Mouse (Mus musculus) embryonic facial prominence, embryonic 14.5 days (tissue): ENCODE results near the gene Gm8108. TPM values are rescaled to one million over a fixed set of nuclear protein-coding genes. Genes with fewer than 3 reads are reported as not detected.
"Not testable (repeated sequence)": the region's sequence is repeated elsewhere in the genome, so short reads cannot be mapped to it uniquely, and the experiment has no call there.

ENCODE experiments used
- ATAC-seq: fragments of 200-750 bp; cut with Nextera tagmentation; 2 replicates; pipeline ENCODE4 v1.8.0; 2017; ENCODE audit warnings: low read depth, moderate number of reproducible peaks, moderate TSS enrichment
- DNase-seq: peaks from one replicate; pipeline ENCODE4 v3.0.0-alpha.2; 2015; ENCODE audit warnings: low spot score
- H3K27ac ChIP-seq: fragments of 300-500 bp; sonication (generic); replicated peaks from 2 replicates; pipeline ENCODE4 v1.5.1; 2014; ENCODE audit warnings: low read depth, mild to moderate bottlenecking, low read length, moderate library complexity
- H3K27me3 ChIP-seq: fragments of 300-500 bp; sonication (generic); replicated peaks from 2 replicates; pipeline ENCODE4 v1.6.1; 2014; ENCODE audit warnings: low read length; ENCODE audit not compliant: control insufficient read depth, insufficient read depth
- H3K36me3 ChIP-seq: fragments of 300-500 bp; sonication (generic); 2 replicates; pipeline ENCODE4 v1.6.1; 2014; ENCODE audit warnings: low read length, mixed read lengths; ENCODE audit not compliant: control insufficient read depth, insufficient read depth
- H3K4me1 ChIP-seq: fragments of 300-500 bp; sonication (generic); 2 replicates; pipeline ENCODE4 v1.6.1; 2014; ENCODE audit warnings: antibody characterized with exemption, low read length; ENCODE audit not compliant: control insufficient read depth, insufficient read depth
- H3K4me2 ChIP-seq: fragments of 300-500 bp; sonication (generic); 2 replicates; pipeline ENCODE4 v1.6.1; 2014; ENCODE audit warnings: low read depth, mild to moderate bottlenecking, low read length, moderate library complexity, mixed read lengths
- H3K4me3 ChIP-seq: fragments of 300-500 bp; sonication (generic); 2 replicates; pipeline ENCODE4 v1.5.1; 2014; ENCODE audit warnings: low read depth, mild to moderate bottlenecking, low read length
- H3K9ac ChIP-seq: fragments of 300-500 bp; sonication (generic); 2 replicates; pipeline ENCODE4 v1.6.1; 2014; ENCODE audit warnings: low read depth, mild to moderate bottlenecking, low read length, moderate library complexity, mixed read lengths
- H3K9me3 ChIP-seq: fragments of 300-500 bp; sonication (generic); 2 replicates; pipeline ENCODE4 v1.6.1; 2016; ENCODE audit warnings: low read length; ENCODE audit not compliant: control insufficient read depth
- WGBS: fragments of 180-500 bp; shearing (Covaris S2); extraction: QIAGEN DNeasy Blood & Tissue Kit; methylation state at CpG from one replicate; pipeline ENCODE4 v1.1.7; 2014; 5-methylcytosine and 5-hydroxymethylcytosine counted together
- polyA plus RNA-seq: library from polyadenylated mRNA; unstranded; fragments of >200 nt; fragmentation: Nextera tagmentation; extraction: Ambion mirVana; gene quantifications from 2 replicates; pipeline ENCODE4 v1.2.1, GENCODE M21; 2014

The Gm8108 gene
- 0.45 and 0.90 TPM in 2 replicates for polyA plus RNA-seq

GRCm38 (mm10) chr14:4110426-4110825 is at the start of gene Gm8108:
Gm8108 (plus strand) TSS chr14:4110526.
- H3K4me3 ChIP-seq: peak within 1 kb of the TSS; percentile 37

GRCm38 (mm10) chr14:4083820-4084219 is 26.5 kb upstream of the Gm8108 start, which contains the start of gene Gm3115:
Gm3115 (plus strand) TSS chr14:4084120.
- not testable (repeated sequence) for H3K36me3 ChIP-seq, H3K27me3 ChIP-seq, H3K9me3 ChIP-seq, H3K4me1 ChIP-seq, DNase-seq, H3K4me3 ChIP-seq, H3K27ac ChIP-seq, H3K9ac ChIP-seq, ATAC-seq, H3K4me2 ChIP-seq
- WGBS: 59% methylated on average over 3 of the region's 3 CpGs

More at GRCm38 (mm10) chr14:4110426-4110825, at the start of gene Gm8108:
- DNase-seq: peak; percentile 18
- H3K4me1 ChIP-seq, ATAC-seq, H3K36me3 ChIP-seq, H3K27ac ChIP-seq, H3K9me3 ChIP-seq, H3K27me3 ChIP-seq: not testable (repeated sequence)
- 7% methylated on average over 14 of the region's 37 CpGs for WGBS
- peak within 1 kb of the TSS; percentile 42; the same call in 1 of the 2 replicates for H3K9ac ChIP-seq
- peak within 1 kb of the TSS; percentile 54 for H3K4me2 ChIP-seq

GRCm38 (mm10) chr14:4141646-4142045 is 31.3 kb downstream of the Gm8108 start:
- H3K9me3 ChIP-seq, ATAC-seq, DNase-seq, H3K4me1 ChIP-seq, H3K9ac ChIP-seq, H3K27me3 ChIP-seq, H3K36me3 ChIP-seq, H3K27ac ChIP-seq, H3K4me3 ChIP-seq, H3K4me2 ChIP-seq: not testable (repeated sequence)
- WGBS: 84% methylated on average over 4 of the region's 4 CpGs

- ATAC-seq, H3K4me3 ChIP-seq, H3K36me3 ChIP-seq, H3K4me2 ChIP-seq, H3K4me1 ChIP-seq, H3K9ac ChIP-seq, H3K27ac ChIP-seq, H3K27me3 ChIP-seq, H3K9me3 ChIP-seq, DNase-seq: not testable (repeated sequence)
- WGBS: no CpG with 5 or more reads among the region's 2 CpGs
Measured at GRCm38 (mm10) chr14:4164730-4165129, 54.4 kb downstream of the Gm8108 start, which contains the start of gene Gm3127. Gm3127 (plus strand) TSS chr14:4165030.

- Histone ChIP-seq H3K4me2 (peak overlapping the region; percentile 54), H3K4me3 (peak overlapping the region; percentile 27), H3K9ac (0 out of 2 replicates have a peak overlapping the region, but pooled peaks have one; percentile 34)
- not testable (repeated sequence) for H3K36me3 ChIP-seq, H3K9me3 ChIP-seq, H3K27me3 ChIP-seq, H3K4me1 ChIP-seq, DNase-seq, ATAC-seq, H3K27ac ChIP-seq
- WGBS: 20% methylated on average over 7 of the region's 14 CpGs
Measured at GRCm38 (mm10) chr14:4182030-4182429, 71.7 kb downstream of the Gm8108 start.

Other genes with a start within 250 kb of the Gm8108 start
- not detected in 2 replicates for gene Gm2916, start 226.4 kb upstream of the Gm8108 start, polyA plus RNA-seq
- gene Gm3029, start 178.8 kb upstream of the Gm8108 start, polyA plus RNA-seq: not detected in 2 replicates
- gene Gm3095, start 147.0 kb upstream of the Gm8108 start, polyA plus RNA-seq: not detected in 2 replicates
- gene Gm3099, start 112.1 kb upstream of the Gm8108 start, polyA plus RNA-seq: not detected in 2 replicates
- 0.18 and 0.29 TPM in 2 replicates for gene Gm5796, start 86.6 kb upstream of the Gm8108 start, polyA plus RNA-seq
- not detected in 2 replicates for gene Gm3115, start 26.4 kb upstream of the Gm8108 start, polyA plus RNA-seq
- gene Gm3127, start 54.5 kb downstream of the Gm8108 start, polyA plus RNA-seq: not detected in 2 replicates
- gene Gm2974, start 72.0 kb downstream of the Gm8108 start, polyA plus RNA-seq: 0.19 and 0.21 TPM in 2 replicates
- gene Gm3138, start 139.1 kb downstream of the Gm8108 start, polyA plus RNA-seq: not detected in 2 replicates
- gene Gm3149, start 206.8 kb downstream of the Gm8108 start, polyA plus RNA-seq: not detected in 2 replicates
- gene 2610042L04Rik, start 224.2 kb downstream of the Gm8108 start, polyA plus RNA-seq: 0.11 TPM in 1 of 2 replicates, not detected in the other